Mouse (Mus musculus) liver, adult 2 months (tissue): ENCODE results near the gene Fosl2.

Experiments used
- CTCF ChIP-seq: fragments of 200-500 bp; IDR thresholded peaks from 2 replicates; pipeline ENCODE4 v1.5.1; 2011; ENCODE audit warnings: low read depth, low read length, control low read depth
- POLR2A ChIP-seq: fragments of 200-500 bp; IDR thresholded peaks from 2 replicates; pipeline ENCODE4 v1.6.1; 2011; ENCODE audit warnings: low read length, control low read depth; ENCODE audit not compliant: insufficient read depth; ENCODE audit errors: extremely low read depth

DNA sequence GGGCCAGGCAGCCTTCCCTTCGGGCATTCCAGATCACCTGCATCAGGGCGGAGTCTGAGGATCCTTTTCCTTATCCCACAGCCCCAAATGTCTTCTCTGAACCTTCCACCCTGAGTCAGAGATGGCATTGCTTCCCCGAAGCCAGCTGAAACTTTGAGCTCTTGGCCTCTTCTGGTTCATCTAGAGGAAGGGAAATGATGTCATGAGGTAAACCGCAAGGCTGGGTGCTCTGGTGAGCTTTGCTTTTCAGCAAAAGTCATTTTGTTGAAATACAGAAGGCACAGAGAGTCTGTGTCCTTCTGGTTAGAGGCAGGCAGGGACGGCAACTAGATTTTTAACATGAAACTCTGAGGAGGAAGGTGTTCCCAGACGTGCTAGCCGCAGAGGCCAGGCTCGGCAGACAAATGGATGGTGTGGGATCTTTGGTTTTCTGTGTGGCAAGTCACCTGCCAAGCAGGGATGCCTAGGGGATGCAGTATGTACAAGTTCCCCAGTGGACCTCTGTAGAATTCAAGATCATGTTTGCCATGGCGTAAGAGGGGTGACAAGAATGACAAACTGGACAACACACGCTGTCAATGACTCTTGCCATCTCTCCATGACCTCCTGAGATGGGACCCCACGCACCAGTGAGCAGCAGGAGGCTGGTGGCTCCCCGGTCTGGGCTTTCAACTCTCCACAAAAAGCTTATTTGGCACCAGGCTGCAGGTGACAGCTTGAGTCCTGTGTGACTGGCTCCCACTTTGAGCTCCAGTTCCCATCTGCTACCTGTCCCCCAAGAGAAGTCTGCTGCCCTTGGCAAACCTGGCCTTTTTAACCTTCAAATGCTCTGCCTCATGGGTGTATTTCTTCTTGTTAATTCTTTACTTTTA is 31.2 kb upstream of the Fosl2 start:
- no peak for TF ChIP-seq POLR2A
- no peak for TF ChIP-seq CTCF
